Mouse (Mus musculus): ENCODE results near the gene Mgat4a.

DNA sequence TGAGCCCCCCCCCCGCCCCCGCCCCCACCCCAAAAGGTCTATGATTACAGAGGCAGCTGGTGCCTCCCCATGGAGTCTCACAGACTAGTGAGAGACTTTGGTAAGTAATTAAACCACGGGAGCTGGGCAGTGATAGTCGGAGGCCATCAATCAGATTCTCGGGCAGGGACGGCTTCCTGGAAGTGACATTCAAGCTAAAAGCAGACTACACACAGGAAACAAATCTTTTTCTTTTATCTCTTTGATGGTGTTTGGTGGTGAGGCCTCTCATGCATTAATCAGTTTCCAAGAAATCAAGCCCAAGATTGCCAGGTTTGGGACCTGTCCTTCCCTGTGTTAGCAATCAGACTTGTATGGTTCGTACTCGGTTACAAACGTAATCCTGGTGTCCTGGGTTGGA lies 3.4 kb upstream of the Mgat4a start:
- TF ChIP-seq POLR2A (IDR thresholded peaks at IDR 0.05; ENCODE audit: control insufficient read depth, extremely low read depth, insufficient read depth, low read length, poor library complexity) (no peak), CTCF (IDR thresholded peaks at IDR 0.05; ENCODE audit: borderline replicate concordance, control insufficient read depth, extremely low read depth, insufficient read depth, low read length, poor library complexity) (no peak)

All from thymus, adult 2 months (tissue).